29 mouse cellular contexts compared by ENCODE assay signal in the genomic region with DNA sequence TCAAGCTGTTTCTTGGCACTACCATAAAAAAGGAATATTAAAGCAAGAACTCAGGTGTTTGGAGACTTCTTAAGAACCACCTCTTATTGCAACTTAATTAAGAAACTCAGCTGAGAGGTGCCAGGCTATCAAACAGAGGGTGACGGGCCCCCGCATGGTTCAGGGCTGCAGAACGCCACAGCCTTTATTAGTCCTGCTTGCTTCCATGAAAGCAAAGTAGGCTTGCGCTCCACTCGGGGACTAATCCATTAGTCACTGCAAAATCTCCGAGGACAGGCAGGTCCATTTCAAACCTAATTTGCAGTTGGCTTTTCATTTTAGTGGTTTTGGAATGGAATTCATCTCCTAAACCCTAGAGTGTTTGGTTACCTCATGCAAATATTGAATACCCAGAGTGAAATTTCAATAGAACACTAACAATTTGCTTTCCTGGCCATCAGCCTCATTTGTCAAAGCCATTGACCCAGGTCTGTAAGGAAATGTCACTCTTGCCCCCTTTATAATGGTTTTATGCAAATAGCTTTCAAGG.
DNase-seq lines count a peak whose midpoint lies in the region; ATAC-seq and TF ChIP-seq lines count a peak whose summit lies in the region.
"Had no signal": no experiment of that assay in that cellular context is flagged by ENCODE, and none has a peak within 500 bp of the region (broad histone marks: within the 10 kb centered on the region; RNA-seq: fewer than 3 reads in every experiment).

No protein-coding gene starts in this region.

- TF ChIP-seq CTCF in hindbrain, postnatal 0 days (IDR thresholded peaks at IDR 0.05; ENCODE audit: low read depth) = no peak

- H3K4me1 ChIP-seq in embryonic facial prominence, embryonic 13.5 days = peaks cover 68% of the 10 kb centered on the region
- H3K4me1 ChIP-seq in embryonic facial prominence, embryonic 10.5 days = peaks cover 65% of the 10 kb centered on the region
- peaks cover 51% of the 10 kb centered on the region for H3K4me1 ChIP-seq in hindbrain, embryonic 12.5 days
- H3K4me1 ChIP-seq in hindbrain, postnatal 0 days (ENCODE audit: insufficient read depth, low read length) = peaks cover 7% of the 10 kb centered on the region; the same call in 1 of the 2 replicates
- peaks cover 36% of the 10 kb centered on the region for H3K4me1 ChIP-seq in neural tube, embryonic 13.5 days (replicated peaks)
- H3K4me1 ChIP-seq in hindbrain, embryonic 16.5 days (ENCODE audit: control insufficient read depth, insufficient read depth, low read depth, low read length) = peaks cover 6% of the 10 kb centered on the region

- no peak for ATAC-seq in embryonic facial prominence, embryonic 13.5 days (ENCODE audit: insufficient number of reproducible peaks, insufficient read depth, low FRiP score, low TSS enrichment, low read depth)
- peak; percentile 70; the same call in 1 of the 2 replicates for ATAC-seq in hindbrain, embryonic 12.5 days (ENCODE audit: low FRiP score)
- no peak for ATAC-seq in hindbrain, postnatal 0 days
- no peak for ATAC-seq in neural tube, embryonic 13.5 days (ENCODE audit: low read depth)
- ATAC-seq in hindbrain, embryonic 16.5 days = 0 out of 2 replicates have a peak, but pooled peaks have one; percentile 34
- ATAC-seq: inflammation-experienced regulatory T-cells, adult 6 months had no signal

- no peak overlapping the region for H3K4me3 ChIP-seq in embryonic facial prominence, embryonic 13.5 days
- no peak overlapping the region for H3K4me3 ChIP-seq in embryonic facial prominence, embryonic 10.5 days
- H3K4me3 ChIP-seq in hindbrain, embryonic 12.5 days = no peak overlapping the region
- H3K4me3 ChIP-seq in hindbrain, postnatal 0 days (ENCODE audit: low read length) = no peak overlapping the region
- no peak overlapping the region for H3K4me3 ChIP-seq in neural tube, embryonic 13.5 days
- no peak overlapping the region for H3K4me3 ChIP-seq in hindbrain, embryonic 16.5 days (ENCODE audit: low read length)
- H3K4me3 ChIP-seq: embryonic facial prominence, embryonic 15.5 days had no signal

- no peak overlapping the region for H3K9ac ChIP-seq in embryonic facial prominence, embryonic 13.5 days
- no peak overlapping the region for H3K9ac ChIP-seq in hindbrain, embryonic 12.5 days
- H3K9ac ChIP-seq in hindbrain, postnatal 0 days (replicated peaks; ENCODE audit: low read length) = no peak overlapping the region
- no peak overlapping the region for H3K9ac ChIP-seq in neural tube, embryonic 13.5 days
- H3K9ac ChIP-seq in hindbrain, embryonic 16.5 days (ENCODE audit: low read depth, low read length) = no peak overlapping the region
- H3K9ac ChIP-seq: embryonic facial prominence, embryonic 15.5 days; liver, embryonic 14.5 days had no signal

- H3K36me3 ChIP-seq in embryonic facial prominence, embryonic 13.5 days = no peaks in the 10 kb centered on the region
- no peaks in the 10 kb centered on the region for H3K36me3 ChIP-seq in embryonic facial prominence, embryonic 10.5 days (replicated peaks)
- H3K36me3 ChIP-seq in hindbrain, embryonic 12.5 days = no peaks in the 10 kb centered on the region
- no peaks in the 10 kb centered on the region for H3K36me3 ChIP-seq in hindbrain, postnatal 0 days (ENCODE audit: insufficient read depth, low read length)
- H3K36me3 ChIP-seq in neural tube, embryonic 13.5 days = no peaks in the 10 kb centered on the region
- no peaks in the 10 kb centered on the region for H3K36me3 ChIP-seq in hindbrain, embryonic 16.5 days (ENCODE audit: control insufficient read depth, insufficient read depth, low read length)
- H3K36me3 ChIP-seq: embryonic facial prominence, embryonic 15.5 days; G1E had no signal

- WGBS in embryonic facial prominence, embryonic 13.5 days = 44% methylated on average over 6 of the region's 6 CpGs
- 66% methylated on average over 6 of the region's 6 CpGs for WGBS in embryonic facial prominence, embryonic 10.5 days
- 26% methylated on average over 6 of the region's 6 CpGs for WGBS in hindbrain, embryonic 12.5 days
- 31% methylated on average over 6 of the region's 6 CpGs for WGBS in hindbrain, postnatal 0 days
- 23% methylated on average over 6 of the region's 6 CpGs for WGBS in neural tube, embryonic 13.5 days
- WGBS in hindbrain, embryonic 16.5 days = 28% methylated on average over 6 of the region's 6 CpGs

- H3K27ac ChIP-seq in embryonic facial prominence, embryonic 13.5 days = peak overlapping the region; percentile 45
- no peak overlapping the region for H3K27ac ChIP-seq in embryonic facial prominence, embryonic 10.5 days (replicated peaks)
- peak overlapping the region; percentile 45 for H3K27ac ChIP-seq in hindbrain, embryonic 12.5 days
- no peak overlapping the region for H3K27ac ChIP-seq in hindbrain, postnatal 0 days
- H3K27ac ChIP-seq in neural tube, embryonic 13.5 days (replicated peaks) = peak overlapping the region; percentile 54
- no peak overlapping the region for H3K27ac ChIP-seq in hindbrain, embryonic 16.5 days (ENCODE audit: low read depth, low read length)
- H3K27ac ChIP-seq: embryonic facial prominence, embryonic 15.5 days; liver, embryonic 14.5 days; macrophage had no signal

- DNase-seq in embryonic facial prominence, embryonic 10.5 days (ENCODE audit: low spot score) = no peak
- DNase-seq in hindbrain, postnatal 0 days (ENCODE audit: low spot score) = no peak
- no peak for DNase-seq in neural tube, embryonic 10.5 days (ENCODE audit: extremely low spot score, low spot score)
- DNase-seq in spleen, adult 18-20 months = no peak
- DNase-seq: adrenal gland, postnatal 14 days; cerebellum, adult 18-20 months; cerebellum, postnatal 10 days; gastrocnemius, postnatal 36 days; heart, adult 18-20 months; heart, postnatal 36 days; kidney, adult 11 months; kidney, postnatal 14 days; layer of hippocampus, adult 9-11 months; liver; lung, adult 2 months; lung, postnatal 10 days; retina, postnatal 1 day; right cerebral cortex, postnatal 14 days; thymus, postnatal 14 days had no signal

- no peak overlapping the region for H3K4me2 ChIP-seq in embryonic facial prominence, embryonic 13.5 days
- no peak overlapping the region for H3K4me2 ChIP-seq in hindbrain, embryonic 12.5 days (replicated peaks)
- no peak overlapping the region for H3K4me2 ChIP-seq in hindbrain, postnatal 0 days (ENCODE audit: low read depth, low read length)
- H3K4me2 ChIP-seq in neural tube, embryonic 13.5 days = no peak overlapping the region
- no peak overlapping the region for H3K4me2 ChIP-seq in hindbrain, embryonic 16.5 days (ENCODE audit: low read length)
- H3K4me2 ChIP-seq: embryonic facial prominence, embryonic 15.5 days; heart, embryonic 11.5 days had no signal

- H3K27me3 ChIP-seq in embryonic facial prominence, embryonic 13.5 days = no peaks in the 10 kb centered on the region
- H3K27me3 ChIP-seq in embryonic facial prominence, embryonic 10.5 days (replicated peaks; ENCODE audit: low read depth, poor library complexity, severe bottlenecking) = peaks cover 3% of the 10 kb centered on the region; the same call in 1 of the 2 replicates
- peaks cover 5% of the 10 kb centered on the region; the same call in 1 of the 2 replicates for H3K27me3 ChIP-seq in hindbrain, embryonic 12.5 days
- no peaks in the 10 kb centered on the region; the same call in none of the 2 replicates for H3K27me3 ChIP-seq in hindbrain, postnatal 0 days (ENCODE audit: insufficient read depth, low read length)
- H3K27me3 ChIP-seq in neural tube, embryonic 13.5 days = peaks cover 4% of the 10 kb centered on the region; the same call in 1 of the 2 replicates
- no peaks in the 10 kb centered on the region for H3K27me3 ChIP-seq in hindbrain, embryonic 16.5 days (replicated peaks; ENCODE audit: control insufficient read depth, insufficient read depth, low read length)
- H3K27me3 ChIP-seq: embryonic facial prominence, embryonic 15.5 days had no signal

- no peaks in the 10 kb centered on the region for H3K9me3 ChIP-seq in embryonic facial prominence, embryonic 13.5 days
- no peaks in the 10 kb centered on the region for H3K9me3 ChIP-seq in embryonic facial prominence, embryonic 10.5 days
- H3K9me3 ChIP-seq in hindbrain, embryonic 12.5 days (replicated peaks) = no peaks in the 10 kb centered on the region
- H3K9me3 ChIP-seq in hindbrain, postnatal 0 days (ENCODE audit: low read length) = no peaks in the 10 kb centered on the region
- no peaks in the 10 kb centered on the region for H3K9me3 ChIP-seq in neural tube, embryonic 13.5 days
- no peaks in the 10 kb centered on the region for H3K9me3 ChIP-seq in hindbrain, embryonic 16.5 days (ENCODE audit: control insufficient read depth, low read length)
- H3K9me3 ChIP-seq: embryonic facial prominence, embryonic 15.5 days had no signal

Comparison
In these comparisons a context has a peak if more than half of its experiments do, and no peak if none do; other contexts are left out.
1. ATAC-seq: peak in hindbrain, embryonic 12.5 days (single experiment) and hindbrain, embryonic 16.5 days (single experiment); none in embryonic facial prominence, embryonic 13.5 days (single experiment), hindbrain, postnatal 0 days (single experiment) and neural tube, embryonic 13.5 days (single experiment).
2. H3K27ac ChIP-seq: peak in embryonic facial prominence, embryonic 13.5 days (single experiment), hindbrain, embryonic 12.5 days (single experiment) and neural tube, embryonic 13.5 days (single experiment); none in embryonic facial prominence, embryonic 10.5 days (single experiment), hindbrain, postnatal 0 days (single experiment) and hindbrain, embryonic 16.5 days (single experiment).